Mouse (Mus musculus): ENCODE results near the gene Stx3.

The Stx3 gene

DNA sequence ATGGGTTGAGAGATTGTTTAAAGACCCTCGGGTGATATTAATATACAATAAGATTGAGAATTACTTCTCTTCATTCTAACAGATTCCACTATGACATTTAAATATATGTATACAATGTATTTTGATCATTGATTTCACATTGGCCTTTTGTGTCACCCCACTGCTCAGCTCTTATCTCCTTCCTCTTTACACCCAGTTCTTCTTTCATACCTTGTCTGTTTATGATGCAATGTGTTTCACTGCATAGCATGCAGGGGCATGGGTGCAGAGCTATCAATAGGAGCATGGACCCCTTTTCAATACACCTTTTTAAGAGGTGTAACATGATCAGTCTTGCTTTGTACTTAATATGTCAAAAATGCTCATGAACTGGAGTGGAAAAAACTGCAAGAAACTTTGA lies 88.9 kb downstream of the Stx3 start:
- no peak for DNase-seq (ENCODE audit: extremely low spot score, low read depth, low spot score)

DNA sequence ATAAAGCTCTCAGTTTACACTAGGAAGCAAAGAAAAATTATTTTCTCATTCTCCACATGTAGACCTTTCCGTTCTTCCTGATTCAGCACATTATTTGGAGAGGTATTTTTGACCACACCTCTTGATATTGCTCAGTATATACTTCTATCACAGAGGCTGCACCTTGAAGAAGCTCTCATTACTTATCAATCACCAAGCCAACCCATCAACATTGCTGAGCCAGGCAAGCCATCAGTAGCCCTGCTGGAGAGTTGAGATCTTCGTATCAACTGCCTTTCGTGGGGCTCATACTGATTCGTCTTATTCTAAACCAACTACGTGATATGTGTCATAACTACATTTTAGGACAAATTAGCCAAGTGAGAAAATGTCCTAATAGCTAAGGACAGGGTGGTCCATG lies 91.9 kb downstream of the Stx3 start:
- no peak for DNase-seq (ENCODE audit: extremely low spot score, low read depth, low spot score)

DNA sequence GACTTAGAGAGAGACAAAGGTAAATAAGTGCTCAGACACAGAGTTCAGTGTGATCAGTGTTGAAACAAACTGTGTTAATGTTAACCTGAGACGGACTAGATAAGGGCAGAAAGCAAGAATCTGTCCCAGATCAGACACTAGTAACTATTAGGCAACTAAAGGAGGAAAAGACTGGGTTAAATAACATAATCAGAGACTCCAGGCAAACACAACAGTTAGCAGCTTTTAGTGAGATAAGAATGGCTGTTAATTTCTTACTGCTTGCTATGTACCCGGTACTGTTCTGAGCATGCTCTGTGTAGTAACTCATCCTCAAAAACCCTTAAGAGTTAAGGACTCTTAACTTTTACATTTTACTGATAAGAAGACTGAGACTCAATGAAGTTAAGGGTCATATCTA lies 93.3 kb downstream of the Stx3 start:
- DNase-seq (ENCODE audit: extremely low spot score, low read depth, low spot score) = no peak
